Mouse (Mus musculus) heart, embryonic 15.5 days (tissue): ENCODE data around the gene Gm10337. TPM values are rescaled to one million over a fixed set of nuclear protein-coding genes. Genes with fewer than 3 reads are reported as not detected.

Experiments
- ATAC-seq: fragments of 200-750 bp; cut with Nextera tagmentation; replicated peaks from 2 replicates; pipeline ENCODE4 v1.8.0; 2017; ENCODE audit warnings: low read depth, moderate TSS enrichment; ENCODE audit not compliant: insufficient number of reproducible peaks, insufficient read depth, low FRiP score
- H3K27ac ChIP-seq: fragments of 300-500 bp; sonication (generic); 2 replicates; pipeline ENCODE4 v1.5.1; 2015; ENCODE audit warnings: mild to moderate bottlenecking, inconsistent platforms
- H3K27me3 ChIP-seq: fragments of 300-500 bp; sonication (generic); 2 replicates; pipeline ENCODE4 v1.6.1; 2015; ENCODE audit warnings: inconsistent platforms
- H3K36me3 ChIP-seq: fragments of 300-500 bp; sonication (generic); 2 replicates; pipeline ENCODE4 v1.6.1; 2015; ENCODE audit warnings: mild to moderate bottlenecking, inconsistent platforms
- H3K4me1 ChIP-seq: fragments of 300-500 bp; sonication (generic); replicated peaks from 2 replicates; pipeline ENCODE4 v1.6.1; 2015; ENCODE audit warnings: inconsistent platforms
- H3K4me2 ChIP-seq: fragments of 300-500 bp; sonication (generic); 2 replicates; pipeline ENCODE4 v1.6.1; 2015; ENCODE audit warnings: inconsistent platforms, mild to moderate bottlenecking, moderate library complexity
- H3K4me3 ChIP-seq: fragments of 300-500 bp; sonication (generic); 2 replicates; pipeline ENCODE4 v1.5.1; 2015; ENCODE audit warnings: mild to moderate bottlenecking, inconsistent platforms
- H3K9ac ChIP-seq: fragments of 300-500 bp; sonication (generic); 2 replicates; pipeline ENCODE4 v1.6.1; 2015; ENCODE audit warnings: mild to moderate bottlenecking, inconsistent platforms
- H3K9me3 ChIP-seq: fragments of 300-500 bp; sonication (generic); replicated peaks from 2 replicates; pipeline ENCODE4 v1.6.1; 2016; ENCODE audit warnings: inconsistent platforms
- WGBS: fragments of 180-500 bp; shearing (Covaris S2); methylation state at CpG from one replicate; pipeline ENCODE4 v1.1.7; 2015; ENCODE audit warnings: mixed read lengths; 5-methylcytosine and 5-hydroxymethylcytosine counted together
- polyA plus RNA-seq: library from polyadenylated mRNA; unstranded; fragments of >200 nt; fragmentation: Nextera tagmentation; extraction: Ambion mirVana; gene quantifications from 2 replicates; pipeline ENCODE4 v1.2.1, GENCODE M21; 2015

Gene Gm10337
- polyA plus RNA-seq, 1 experiment from 2014 or later, result 2.6 TPM

DNA sequence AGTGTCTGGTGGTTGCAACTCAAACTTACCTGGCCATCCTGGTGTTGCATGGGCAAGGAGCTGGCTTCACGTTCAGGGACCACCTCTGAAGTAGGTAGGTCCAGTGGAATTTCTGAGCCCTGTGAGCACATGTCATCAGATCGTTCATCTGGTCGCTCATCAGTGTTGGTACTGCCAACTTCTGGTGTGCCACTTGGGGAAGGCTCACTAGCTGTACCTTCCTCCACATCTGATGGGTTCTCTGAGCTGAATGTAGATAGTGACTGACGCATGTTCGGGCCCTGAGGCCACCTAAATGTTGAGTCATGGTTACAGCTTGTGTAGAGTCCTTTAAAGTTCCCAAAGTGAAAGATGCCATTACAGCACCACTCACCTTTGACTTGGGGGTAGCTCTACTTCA is 3.0 kb upstream of the Gm10337 start:
- H3K9ac ChIP-seq, result no peak overlapping the region
- H3K4me3 ChIP-seq, result no peak overlapping the region
- no peaks in the 10 kb centered on the region for H3K9me3 ChIP-seq
- WGBS, result 80% methylated on average over 5 of the region's 5 CpGs
- H3K4me2 ChIP-seq, result no peak overlapping the region
- H3K4me1 ChIP-seq, result peaks cover 5% of the 10 kb centered on the region; the same call in 1 of the 2 replicates
- ATAC-seq, result no peak
- H3K36me3 ChIP-seq, result peaks cover 94% of the 10 kb centered on the region
- H3K27ac ChIP-seq, result no peak overlapping the region
- H3K27me3 ChIP-seq, result no peaks in the 10 kb centered on the region

- no peaks in the 10 kb centered on the region for H3K9me3 ChIP-seq
- H3K36me3 ChIP-seq, result peaks cover 88% of the 10 kb centered on the region
- no peaks in the 10 kb centered on the region for H3K27me3 ChIP-seq
- H3K9ac ChIP-seq, result no peak overlapping the region
- peaks cover 9% of the 10 kb centered on the region; the same call in 1 of the 2 replicates for H3K4me1 ChIP-seq
- no peak overlapping the region for H3K27ac ChIP-seq
- no peak overlapping the region for H3K4me3 ChIP-seq
- no peak overlapping the region for H3K4me2 ChIP-seq
- no peak; the same call in 1 of the 2 replicates for ATAC-seq
- WGBS, result 79% methylated on average over 19 of the region's 19 CpGs
Observed at GRCm38 (mm10) chr15:102501084-102501814, 2.3 kb upstream of the Gm10337 start.

DNA sequence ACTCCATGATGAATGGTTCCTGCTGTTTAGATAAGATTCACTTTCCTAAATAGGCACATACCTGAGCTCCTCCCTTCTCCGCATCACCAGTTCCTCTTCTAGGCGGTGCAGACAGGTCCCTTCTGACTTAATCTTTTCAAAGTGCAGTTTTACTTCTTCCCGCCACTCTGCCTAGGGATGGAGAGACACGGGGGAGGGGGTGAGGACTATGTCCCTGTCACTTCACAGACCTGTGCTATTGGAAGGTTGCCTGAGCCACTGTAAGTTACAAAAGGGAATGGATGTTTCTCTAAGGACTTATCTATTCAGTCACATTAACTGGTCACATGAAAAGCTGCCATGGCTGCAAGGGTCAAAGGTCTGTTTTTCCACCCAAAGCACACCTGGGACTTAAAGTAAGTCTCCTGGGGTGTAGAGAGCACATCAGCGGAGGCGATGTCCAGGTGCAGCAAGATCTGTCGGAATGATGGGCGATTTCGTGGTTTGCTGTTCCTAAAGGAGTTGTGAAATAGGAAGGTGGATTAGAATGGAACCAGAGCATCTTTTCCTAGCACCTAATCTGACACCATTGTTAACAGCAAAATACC is 1.2 kb upstream of the Gm10337 start:
- Histone ChIP-seq H3K27me3 (no peaks in the 10 kb centered on the region), H3K4me3 (no peak overlapping the region), H3K27ac (no peak overlapping the region), H3K4me1 (peaks cover 9% of the 10 kb centered on the region; the same call in 1 of the 2 replicates), H3K36me3 (peaks cover 77% of the 10 kb centered on the region), H3K9me3 (no peaks in the 10 kb centered on the region), H3K9ac (no peak overlapping the region), H3K4me2 (no peak overlapping the region)
- no peak for ATAC-seq
- WGBS, result 72% methylated on average over 9 of the region's 9 CpGs

DNA sequence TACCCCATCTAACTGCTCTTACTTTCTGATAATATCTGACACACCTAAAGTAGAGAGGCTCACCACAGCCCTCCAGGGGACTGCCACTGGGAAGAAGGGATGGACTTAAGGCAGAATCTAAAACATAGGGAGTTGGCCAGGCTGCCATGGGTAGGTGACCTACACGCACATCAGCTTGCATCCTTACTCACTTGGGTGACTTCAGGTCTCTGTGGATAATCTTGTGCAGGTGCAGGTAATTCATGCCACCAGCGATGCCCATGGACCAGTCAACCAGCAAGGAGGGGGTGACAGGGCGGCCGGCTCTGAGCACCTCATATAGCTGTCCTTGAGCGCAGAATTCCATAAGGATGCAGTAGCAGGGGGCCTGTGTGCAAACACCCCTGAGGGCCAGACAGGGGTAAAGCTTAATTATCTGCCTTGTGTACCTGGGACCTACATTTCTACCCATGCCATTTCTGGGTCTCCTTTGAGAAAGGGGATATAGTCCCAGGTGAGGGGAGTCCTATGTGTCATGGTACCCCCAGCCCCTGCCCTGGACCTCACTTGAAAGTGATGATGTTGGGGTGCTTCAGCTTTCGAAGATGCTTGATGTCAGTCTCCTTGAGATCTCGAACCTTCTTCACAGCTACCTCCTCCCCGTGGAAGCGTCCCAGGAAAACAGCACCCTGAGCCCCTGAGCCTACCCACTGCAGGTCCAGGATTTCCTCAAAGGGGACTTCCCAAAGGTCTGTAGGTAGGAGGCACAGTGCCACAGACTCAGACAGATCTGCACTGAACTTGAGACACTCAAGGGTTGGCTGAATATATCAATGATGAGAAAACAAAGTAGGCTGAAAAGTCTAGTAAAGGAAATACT is 631 bp downstream of the Gm10337 start:
- Histone ChIP-seq H3K9me3 (no peaks in the 10 kb centered on the region), H3K36me3 (peaks cover 61% of the 10 kb centered on the region), H3K27me3 (no peaks in the 10 kb centered on the region), H3K4me2 (no peak overlapping the region), H3K9ac (no peak overlapping the region), H3K4me1 (peaks cover 11% of the 10 kb centered on the region; the same call in 1 of the 2 replicates), H3K27ac (no peak overlapping the region), H3K4me3 (no peak overlapping the region)
- WGBS, result 83% methylated on average over 9 of the region's 9 CpGs
- ATAC-seq, result no peak

DNA sequence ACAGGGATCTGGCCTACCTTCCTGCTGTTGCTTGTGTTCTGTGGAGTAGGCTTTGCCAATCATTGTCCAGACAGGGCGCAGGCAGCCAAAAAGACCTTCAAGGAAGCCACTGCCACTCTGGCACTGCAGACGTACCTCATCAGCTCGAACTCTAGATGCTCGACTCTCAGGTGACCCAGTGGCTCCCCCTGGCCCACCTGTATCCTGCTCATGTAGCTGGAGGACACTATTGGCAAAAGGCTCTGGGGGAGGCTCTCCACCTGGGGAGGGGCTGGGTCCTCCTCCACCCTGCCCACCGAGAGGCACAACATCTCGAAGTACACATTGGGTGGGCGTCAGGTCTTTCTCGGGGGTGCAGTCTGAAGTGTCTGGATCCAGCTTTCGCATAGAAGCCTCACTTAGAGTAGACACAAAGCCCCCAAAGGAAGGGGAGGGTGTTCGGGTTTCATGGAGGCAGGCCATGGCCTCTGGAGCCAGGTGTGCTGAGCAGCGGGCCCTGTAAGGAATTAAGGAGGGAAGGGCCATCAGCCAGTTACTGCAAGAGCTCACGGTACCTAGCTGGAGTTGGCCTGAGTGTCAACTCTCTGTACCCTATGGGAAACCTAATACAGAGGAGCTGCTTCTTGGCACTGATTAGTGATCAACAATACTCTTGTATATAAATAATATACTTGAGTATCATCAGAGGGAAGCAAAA is 1.7 kb downstream of the Gm10337 start:
- Histone ChIP-seq H3K9me3 (no peaks in the 10 kb centered on the region), H3K4me3 (no peak overlapping the region), H3K9ac (no peak overlapping the region), H3K4me1 (peaks cover 21% of the 10 kb centered on the region), H3K36me3 (peaks cover 50% of the 10 kb centered on the region), H3K4me2 (no peak overlapping the region), H3K27me3 (no peaks in the 10 kb centered on the region), H3K27ac (no peak overlapping the region)
- ATAC-seq, result no peak
- WGBS, result 66% methylated on average over 12 of the region's 12 CpGs

DNA sequence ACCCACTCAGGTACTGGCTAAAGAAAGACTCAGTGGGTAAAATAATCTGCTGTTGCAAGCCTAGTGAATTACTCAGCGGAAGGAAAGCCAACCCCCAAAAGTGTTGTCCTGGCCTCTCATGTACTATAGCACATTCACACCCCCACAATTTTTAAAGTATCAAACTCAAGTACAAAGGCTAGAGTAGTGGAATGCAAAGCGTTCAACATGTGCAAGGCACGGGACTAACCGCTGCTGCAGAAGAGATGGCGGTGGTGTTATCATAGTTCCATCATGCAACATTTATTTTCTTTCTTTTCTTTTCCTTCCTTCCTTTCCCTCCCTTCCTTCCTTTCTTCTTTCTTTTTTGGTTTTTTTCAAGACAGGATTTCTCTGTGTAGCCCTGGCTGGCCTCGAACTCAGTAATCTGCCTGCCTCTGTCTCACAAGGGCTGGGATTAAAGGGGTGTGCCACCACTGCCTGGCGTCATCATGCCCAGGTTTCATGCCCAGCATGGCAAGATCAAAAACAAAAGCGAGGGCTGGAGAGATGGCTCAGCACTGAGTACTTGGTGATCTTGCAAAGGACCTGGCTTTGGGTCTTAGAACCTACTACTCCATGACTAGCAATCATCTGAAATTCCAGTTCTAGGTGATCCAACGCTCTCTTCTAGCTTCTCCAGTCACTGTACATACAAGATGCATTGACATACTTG is 2.4 kb downstream of the Gm10337 start:
- Histone ChIP-seq H3K9me3 (no peaks in the 10 kb centered on the region), H3K27me3 (no peaks in the 10 kb centered on the region), H3K4me3 (no peak overlapping the region), H3K36me3 (peaks cover 43% of the 10 kb centered on the region), H3K4me2 (no peak overlapping the region), H3K27ac (no peak overlapping the region), H3K4me1 (peaks cover 26% of the 10 kb centered on the region), H3K9ac (no peak overlapping the region)
- 61% methylated on average over 9 of the region's 9 CpGs for WGBS
- ATAC-seq, result no peak

DNA sequence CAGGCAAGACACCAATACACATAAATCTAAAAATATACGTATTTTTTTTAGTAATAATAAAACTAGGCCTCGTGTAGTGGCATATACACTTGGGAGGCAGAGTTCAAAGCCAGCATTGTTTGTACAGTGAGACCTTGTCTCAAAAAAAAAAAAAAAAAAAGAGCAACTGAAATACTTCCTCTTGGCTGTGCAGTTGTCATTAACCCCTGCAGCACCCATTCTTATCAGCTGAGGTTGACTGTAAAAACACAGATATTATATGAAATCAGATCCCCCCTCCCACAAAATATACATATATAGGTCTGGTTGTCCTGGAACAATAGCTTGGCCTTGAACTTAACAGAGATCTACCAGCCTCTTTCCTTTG is 2.9 kb downstream of the Gm10337 start:
- ATAC-seq, result no peak

GRCm38 (mm10) chr15:102506864-102507263 is 3.3 kb downstream of the Gm10337 start:
- Histone ChIP-seq H3K27ac (no peak overlapping the region), H3K4me2 (no peak overlapping the region), H3K9me3 (no peaks in the 10 kb centered on the region), H3K4me3 (no peak overlapping the region), H3K9ac (no peak overlapping the region), H3K4me1 (peaks cover 35% of the 10 kb centered on the region), H3K36me3 (peaks cover 34% of the 10 kb centered on the region), H3K27me3 (no peaks in the 10 kb centered on the region)
- WGBS, result 88% methylated on average over 1 of the region's 1 CpGs
- no peak for ATAC-seq

More for the DNA sequence above, 2.9 kb downstream of the Gm10337 start:
- Histone ChIP-seq H3K27ac (no peak overlapping the region), H3K9me3 (no peaks in the 10 kb centered on the region), H3K4me2 (no peak overlapping the region), H3K4me1 (peaks cover 31% of the 10 kb centered on the region), H3K36me3 (peaks cover 38% of the 10 kb centered on the region), H3K27me3 (no peaks in the 10 kb centered on the region), H3K9ac (no peak overlapping the region), H3K4me3 (no peak overlapping the region)
- WGBS, result 50% methylated on average over 2 of the region's 2 CpGs

- H3K4me3 ChIP-seq, result no peak overlapping the region
- peaks cover 37% of the 10 kb centered on the region for H3K4me1 ChIP-seq
- H3K36me3 ChIP-seq, result peaks cover 27% of the 10 kb centered on the region
- H3K9me3 ChIP-seq, result no peaks in the 10 kb centered on the region
- no peak overlapping the region for H3K9ac ChIP-seq
- no peak overlapping the region for H3K4me2 ChIP-seq
- no peak for ATAC-seq
- H3K27ac ChIP-seq, result no peak overlapping the region
- no peaks in the 10 kb centered on the region for H3K27me3 ChIP-seq
Observed at GRCm38 (mm10) chr15:102507561-102507960, 4.0 kb downstream of the Gm10337 start.

DNA sequence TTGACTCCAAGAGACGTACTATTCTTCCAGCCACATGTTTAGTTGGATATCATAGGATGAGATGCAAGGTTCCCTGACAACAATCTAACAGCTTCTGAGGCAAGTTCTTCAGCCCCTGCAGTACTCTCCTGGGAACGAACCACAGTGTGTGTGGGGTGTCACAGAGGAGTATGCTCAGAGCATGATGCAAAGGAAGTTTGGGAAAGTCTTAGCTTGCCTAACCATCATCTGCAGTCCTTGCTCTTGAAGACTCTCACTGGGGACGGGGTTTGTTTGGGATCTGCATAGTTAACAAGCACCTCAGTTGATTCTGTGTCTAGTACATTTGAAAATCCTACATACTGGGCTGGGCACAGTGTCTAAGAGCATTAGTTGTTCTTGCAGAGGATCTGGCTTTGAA is 4.8 kb downstream of the Gm10337 start:
- H3K4me3 ChIP-seq, result no peak overlapping the region
- WGBS, result 77% methylated on average over 3 of the region's 3 CpGs
- no peak for ATAC-seq

More for the DNA sequence above, 4.8 kb downstream of the Gm10337 start:
- Histone ChIP-seq H3K27ac (no peak overlapping the region), H3K4me2 (no peak overlapping the region), H3K36me3 (peaks cover 19% of the 10 kb centered on the region), H3K4me1 (peaks cover 37% of the 10 kb centered on the region), H3K9ac (no peak overlapping the region), H3K27me3 (no peaks in the 10 kb centered on the region), H3K9me3 (no peaks in the 10 kb centered on the region)
